Mouse (Mus musculus) MEL (cell line): ENCODE measurements around the gene Gm49373. TPM values are rescaled to one million over a fixed set of nuclear protein-coding genes. Genes with fewer than 3 reads are reported as not detected.

Experiments
- DNase-seq: peaks from one replicate; pipeline ENCODE4 v3.0.0; 2011; ENCODE audit warnings: low read depth, low spot score
- H3K27ac ChIP-seq: 2 replicates; pipeline ENCODE4 v1.5.1; 2012; ENCODE audit warnings: low read depth, mild to moderate bottlenecking, control low read depth, low read length, moderate library complexity; ENCODE audit not compliant: control insufficient read depth
- H3K27me3 ChIP-seq, 2 experiments: fragments of 150-350 bp in 1 of 2; sonication (generic) in 1 of 2; 2 replicates each; pipeline ENCODE4 v1.6.1; 2012; ENCODE audit warnings: low read length in 2 of 2, mild to moderate bottlenecking in 2 of 2, improper control_type of control experiment in 1 of 2, moderate library complexity in 1 of 2; ENCODE audit not compliant: insufficient read depth in 2 of 2, control insufficient read depth in 1 of 2
- H3K36me3 ChIP-seq, 2 experiments: 2 replicates each; pipeline ENCODE4 v1.6.1; 2012 to 2014; ENCODE audit warnings: low read length in 2 of 2, improper control_type of control experiment in 1 of 2, inconsistent platforms in 1 of 2, mild to moderate bottlenecking in 1 of 2; ENCODE audit not compliant: insufficient read depth in 2 of 2, control insufficient read depth in 1 of 2
- H3K4me1 ChIP-seq, 2 experiments: fragments of 150-350 bp in 1 of 2; sonication (generic) in 1 of 2; 2 replicates each; pipeline ENCODE4 v1.6.1; 2012; ENCODE audit warnings: low read length in 2 of 2, improper control_type of control experiment in 1 of 2, mild to moderate bottlenecking in 1 of 2; ENCODE audit not compliant: insufficient read depth in 2 of 2, control insufficient read depth in 1 of 2
- H3K4me3 ChIP-seq, 2 experiments: fragments of 150-350 bp in 1 of 2; sonication (generic) in 1 of 2; 2 replicates each; pipeline ENCODE4 v1.5.1; 2012; ENCODE audit warnings: low read depth in 2 of 2, low read length in 2 of 2, mild to moderate bottlenecking in 2 of 2, moderate library complexity in 2 of 2, control low read depth in 1 of 2, improper control_type of control experiment in 1 of 2; ENCODE audit not compliant: control insufficient read depth in 1 of 2, insufficient read depth in 1 of 2
- H3K79me2 ChIP-seq: 2 replicates; pipeline ENCODE4 v1.6.1; 2012; ENCODE audit warnings: mild to moderate bottlenecking, low read length, moderate library complexity; ENCODE audit not compliant: control insufficient read depth, poor library complexity, insufficient read depth
- H3K9ac ChIP-seq: 2 replicates; pipeline ENCODE4 v1.6.1; 2012; ENCODE audit warnings: low read depth, mild to moderate bottlenecking, control low read depth, low read length, moderate library complexity; ENCODE audit not compliant: control insufficient read depth, poor library complexity, severe bottlenecking
- H3K9me3 ChIP-seq: fragments of 150-350 bp; sonication (generic); replicated peaks from 2 replicates; pipeline ENCODE4 v1.6.1; 2012; ENCODE audit warnings: mild to moderate bottlenecking, low read length, improper control_type of control experiment, moderate library complexity; ENCODE audit not compliant: insufficient read depth
- BHLHE40 ChIP-seq: IDR thresholded peaks from 2 replicates; pipeline ENCODE4 v1.6.1; 2012; ENCODE audit warnings: low read depth, mild to moderate bottlenecking, inconsistent platforms, low read length, improper control_type of control experiment, borderline replicate concordance
- CHD2 ChIP-seq: IDR thresholded peaks from 2 replicates; pipeline ENCODE4 v1.6.1; 2011; ENCODE audit warnings: low read length, improper control_type of control experiment
- GABPA ChIP-seq: IDR thresholded peaks from 2 replicates; pipeline ENCODE4 v1.6.1; 2012; ENCODE audit warnings: low read depth, mild to moderate bottlenecking, inconsistent platforms, low read length, improper control_type of control experiment, moderate library complexity
- GATA1 ChIP-seq: IDR thresholded peaks from 2 replicates; pipeline ENCODE4 v1.6.1; 2011; ENCODE audit warnings: low read depth, low read length, improper control_type of control experiment
- NRF1 ChIP-seq: IDR thresholded peaks from 2 replicates; pipeline ENCODE4 v1.6.1; 2014; ENCODE audit warnings: low read depth, mild to moderate bottlenecking, inconsistent platforms, low read length, improper control_type of control experiment, moderate library complexity; ENCODE audit not compliant: poor library complexity, insufficient read depth, severe bottlenecking
- POLR2AphosphoS2 ChIP-seq: IDR thresholded peaks from 2 replicates; pipeline ENCODE4 v1.6.1; 2011; ENCODE audit warnings: low read length, improper control_type of control experiment
- TAL1 ChIP-seq: IDR thresholded peaks from 2 replicates; pipeline ENCODE4 v1.6.1; 2012; ENCODE audit warnings: mild to moderate bottlenecking, inconsistent platforms, low read length, moderate library complexity, mixed read lengths
- TBP ChIP-seq: IDR thresholded peaks from 2 replicates; pipeline ENCODE4 v1.8.0; 2011; ENCODE audit warnings: low read depth, low read length, improper control_type of control experiment
- ZNF384 ChIP-seq: IDR thresholded peaks from 2 replicates; pipeline ENCODE4 v1.6.1; 2012; ENCODE audit warnings: low read depth, mild to moderate bottlenecking, inconsistent platforms, low read length, improper control_type of control experiment
- polyA plus RNA-seq, 2 experiments: library from polyadenylated mRNA; stranded (reverse) in 1 of 2; unstranded in 1 of 2; fragments of >175 nt in 1 of 2; fragments of >200 nt in 1 of 2; gene quantifications; 2 replicates each; pipeline versions ENCODE4 v1.2.1 to v1.2.4; 2012; ENCODE audit warnings: low replicate concordance in 2 of 2, low read depth in 1 of 2; ENCODE audit not compliant: insufficient read length in 2 of 2, insufficient read depth in 1 of 2, missing spikeins in 1 of 2
- total RNA-seq: library from RNA; depleted of rRNA; stranded (reverse); fragments of 300-350 nt; gene quantifications from 2 replicates; pipeline ENCODE4 v1.2.3, GENCODE M21; 2012

Gene Gm49373
- total and polyA plus RNA-seq, 3 experiments: 6.4 to 8.3 TPM; not detected in 1

GRCm38 (mm10) chr9:21090972-21091706 is 18.2 kb upstream of the Gm49373 start:
- H3K36me3 ChIP-seq: peaks cover 25 to 33% of the 10 kb centered on the region in 2 experiments
- DNase-seq: peak; percentile 86

GRCm38 (mm10) chr9:21090537-21090936 is 17.6 kb upstream of the Gm49373 start:
- DNase-seq: no peak
- H3K27me3 ChIP-seq: no peaks in the 10 kb centered on the region
- H3K27ac ChIP-seq: peak overlapping the region; percentile 93
- H3K9me3 ChIP-seq: no peaks in the 10 kb centered on the region
- TF ChIP-seq NRF1 (no peak), TAL1 (0 out of 2 replicates have a peak, but pooled peaks have one; percentile 5), ZNF384 (no peak), POLR2AphosphoS2 (no peak)
- peak overlapping the region; percentile 86 for H3K9ac ChIP-seq
- H3K4me1 ChIP-seq: peaks cover 11 to 22% of the 10 kb centered on the region in 2 experiments
- H3K36me3 ChIP-seq: peaks cover 25 to 39% of the 10 kb centered on the region in 2 experiments
- H3K79me2 ChIP-seq: peaks cover 64% of the 10 kb centered on the region
- H3K4me3 ChIP-seq: peak overlapping the region; percentile 64 to 72

More at GRCm38 (mm10) chr9:21090972-21091706, 18.2 kb upstream of the Gm49373 start:
- peak overlapping the region; percentile 64 to 72 for H3K4me3 ChIP-seq
- H3K9me3 ChIP-seq: no peaks in the 10 kb centered on the region
- H3K79me2 ChIP-seq: peaks cover 58% of the 10 kb centered on the region
- no peaks in the 10 kb centered on the region for H3K27me3 ChIP-seq
- H3K27ac ChIP-seq: peak overlapping the region; percentile 93
- peak; percentile 70 for TF ChIP-seq GATA1
- TF ChIP-seq NRF1: no peak
- TF ChIP-seq, all 39 proteins: peak for 1
- Histone ChIP-seq H3K9ac (peak overlapping the region; percentile 86), H3K4me1 (peaks cover 11 to 22% of the 10 kb centered on the region in 2 experiments)

GRCm38 (mm10) chr9:21083324-21083723 is 10.4 kb upstream of the Gm49373 start:
- H3K4me1 ChIP-seq: peaks cover 15 to 23% of the 10 kb centered on the region in 2 experiments; a peak in 3 of 4 replicates
- H3K27me3 ChIP-seq: no peaks in the 10 kb centered on the region
- H3K36me3 ChIP-seq: peaks cover 27 to 77% of the 10 kb centered on the region in 2 experiments
- DNase-seq: peak; percentile 81
- no peaks in the 10 kb centered on the region for H3K9me3 ChIP-seq
- H3K9ac ChIP-seq: no peak overlapping the region
- no peak overlapping the region for H3K4me3 ChIP-seq
- H3K27ac ChIP-seq: no peak overlapping the region
- peaks cover 33% of the 10 kb centered on the region for H3K79me2 ChIP-seq
- TF ChIP-seq BHLHE40 (no peak), CHD2 (no peak), GABPA (no peak), TAL1 (peak; percentile 61; the same call in 1 of the 2 replicates), GATA1 (peak; percentile 91), TBP (0 out of 2 replicates have a peak, but pooled peaks have one; percentile 31)
